Mouse (Mus musculus) G1E (cell line): ENCODE results near the gene BC029722. TPM values are rescaled to one million over a fixed set of nuclear protein-coding genes. Genes with fewer than 3 reads are reported as not detected.
"Not testable (repeated sequence)": the region's sequence is repeated elsewhere in the genome, so short reads cannot be mapped to it uniquely, and the experiment has no call there.

Experiments
- ATAC-seq: 2 replicates; pipeline ENCODE4 v1.8.0; 2016; ENCODE audit warnings: mild to moderate bottlenecking; ENCODE audit not compliant: insufficient number of reproducible peaks, poor library complexity, low FRiP score, severe bottlenecking; ENCODE audit errors: extremely low read depth
- DNase-seq: peaks from one replicate; pipeline ENCODE4 v3.0.0; 2012; ENCODE audit warnings: low spot score
- H3K27me3 ChIP-seq: 2 replicates; pipeline ENCODE4 v1.6.1; 2012; ENCODE audit warnings: mild to moderate bottlenecking, low read length, inconsistent platforms; ENCODE audit not compliant: insufficient read depth
- H3K36me3 ChIP-seq: replicated peaks from 2 replicates; pipeline ENCODE3; 2012; ENCODE audit warnings: mild to moderate bottlenecking, inconsistent platforms
- H3K4me1 ChIP-seq: 2 replicates; pipeline ENCODE4 v1.6.1; 2012; ENCODE audit warnings: low read depth, low read length, inconsistent platforms, mixed read lengths; ENCODE audit not compliant: insufficient read depth
- H3K4me3 ChIP-seq: 2 replicates; pipeline ENCODE4 v1.5.1; 2012; ENCODE audit warnings: low read depth, mild to moderate bottlenecking, inconsistent platforms, low read length, moderate library complexity, mixed read lengths
- H3K9me3 ChIP-seq: replicated peaks from 2 replicates; pipeline ENCODE4 v1.6.1; 2012; ENCODE audit warnings: inconsistent platforms
- CTCF ChIP-seq: IDR thresholded peaks from 2 replicates; pipeline ENCODE4 v1.5.1; 2012; ENCODE audit warnings: low read depth, low read length, inconsistent platforms, mixed read lengths
- GATA1 ChIP-seq: IDR thresholded peaks from 2 replicates; pipeline ENCODE4 v1.6.1; 2012; ENCODE audit warnings: borderline replicate concordance, low read length, inconsistent platforms, mixed read lengths
- GATA2 ChIP-seq: IDR thresholded peaks from 2 replicates; pipeline ENCODE4 v1.6.1; 2012; ENCODE audit warnings: low read depth, low read length, inconsistent platforms, borderline replicate concordance
- POLR2AphosphoS5 ChIP-seq: IDR thresholded peaks from 2 replicates; pipeline ENCODE4 v1.6.1; 2012; ENCODE audit warnings: low read depth, low read length, inconsistent platforms; ENCODE audit not compliant: insufficient replicate concordance
- TAL1 ChIP-seq: conservative IDR thresholded peaks from 2 replicates; pipeline ENCODE4 v1.6.1; 2012; ENCODE audit warnings: low read depth, low read length, inconsistent platforms, mixed read lengths
- polyA plus RNA-seq: library from polyadenylated mRNA; stranded (reverse); fragments of >175 nt; gene quantifications from 2 replicates; pipeline ENCODE4 v1.2.3, GENCODE M21; 2012
- total RNA-seq, 2 experiments: library from RNA; stranded (forward) in 1 of 2; stranded (reverse) in 1 of 2; fragments of 200-1000 nt in 1 of 2; fragments of >200 nt in 1 of 2; fragmentation: Nextera tagmentation in 1 of 2; gene quantifications; 2 replicates each; pipeline ENCODE4 v1.2.3; 2014 to 2017

The BC029722 gene
- total and polyA plus RNA-seq, 3 experiments, result 9.2 to 36.3 (median 19.0) TPM

- ATAC-seq, result not testable (repeated sequence)
These were observed 12.9 kb upstream of the BC029722 start for GRCm38 (mm10) chr2:155832087-155832486.

DNA sequence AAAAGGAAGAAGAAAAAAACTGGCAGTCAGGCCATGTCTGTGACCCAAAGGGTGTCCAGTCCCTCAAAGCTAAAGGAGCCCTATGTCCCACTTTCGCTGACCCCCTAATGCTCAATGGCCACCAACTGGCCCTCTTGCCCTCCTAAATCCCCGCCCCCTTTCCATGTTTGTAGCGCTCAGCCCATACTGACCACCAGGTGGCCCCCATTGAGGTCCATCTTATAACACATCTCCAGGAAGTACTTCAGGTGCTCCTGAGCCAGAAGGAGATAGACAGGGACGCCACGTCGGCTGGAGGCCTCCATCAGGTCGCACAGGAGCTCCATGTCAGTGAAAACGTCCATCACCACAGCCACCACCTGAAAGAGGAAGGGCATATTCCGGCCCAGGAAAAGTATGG, 12.1 kb upstream of the BC029722 start:
- no peak overlapping the region for H3K4me3 ChIP-seq
- no peak for ATAC-seq
- peaks cover 60% of the 10 kb centered on the region for H3K27me3 ChIP-seq
- no peaks in the 10 kb centered on the region for H3K36me3 ChIP-seq
- H3K9me3 ChIP-seq, result no peaks in the 10 kb centered on the region
- DNase-seq, result no peak
- TF ChIP-seq GATA2, result no peak
- TF ChIP-seq POLR2AphosphoS5, result no peak
- TF ChIP-seq TAL1, result no peak
- TF ChIP-seq CTCF, result no peak
- TF ChIP-seq GATA1, result no peak
- peaks cover 24% of the 10 kb centered on the region for H3K4me1 ChIP-seq

More at GRCm38 (mm10) chr2:155832087-155832486, 12.9 kb upstream of the BC029722 start:
- peaks cover 20% of the 10 kb centered on the region for H3K4me1 ChIP-seq
- TF ChIP-seq CTCF, result 0 out of 2 replicates have a peak, but pooled peaks have one; percentile 16
- H3K4me3 ChIP-seq, DNase-seq, H3K9me3 ChIP-seq, H3K36me3 ChIP-seq: not testable (repeated sequence)
- H3K27me3 ChIP-seq, result peaks cover 64% of the 10 kb centered on the region

- H3K27me3 ChIP-seq, result peaks cover 55% of the 10 kb centered on the region
- no peaks in the 10 kb centered on the region for H3K36me3 ChIP-seq
- peaks cover 28% of the 10 kb centered on the region for H3K4me1 ChIP-seq
- ATAC-seq (no peak), DNase-seq (no peak)
- H3K9me3 ChIP-seq, result no peaks in the 10 kb centered on the region
- no peak overlapping the region for H3K4me3 ChIP-seq
- TF ChIP-seq GATA1 (no peak), CTCF (no peak), GATA2 (no peak), POLR2AphosphoS5 (no peak), TAL1 (no peak)
These were observed 11.6 kb upstream of the BC029722 start for GRCm38 (mm10) chr2:155830841-155831240.

GRCm38 (mm10) chr2:155826630-155827424, 7.6 kb upstream of the BC029722 start, which contains the start of gene Eif6:
TSS of gene Eif6 (minus strand) at chr2:155826925.
- Histone ChIP-seq H3K36me3 (peaks cover 28% of the 10 kb centered on the region), H3K27me3 (peaks cover 20% of the 10 kb centered on the region), H3K9me3 (no peaks in the 10 kb centered on the region), H3K4me3 (peak within 1 kb of the TSS; percentile 97), H3K4me1 (peaks cover 47% of the 10 kb centered on the region)
- DNase-seq, result peak; percentile 76
- no peak for TF ChIP-seq POLR2AphosphoS5
- TF ChIP-seq GATA2, result no peak
- TF ChIP-seq CTCF, result no peak
- TF ChIP-seq GATA1, result no peak
- TF ChIP-seq TAL1, result no peak
- ATAC-seq, result peak; percentile 77

DNA sequence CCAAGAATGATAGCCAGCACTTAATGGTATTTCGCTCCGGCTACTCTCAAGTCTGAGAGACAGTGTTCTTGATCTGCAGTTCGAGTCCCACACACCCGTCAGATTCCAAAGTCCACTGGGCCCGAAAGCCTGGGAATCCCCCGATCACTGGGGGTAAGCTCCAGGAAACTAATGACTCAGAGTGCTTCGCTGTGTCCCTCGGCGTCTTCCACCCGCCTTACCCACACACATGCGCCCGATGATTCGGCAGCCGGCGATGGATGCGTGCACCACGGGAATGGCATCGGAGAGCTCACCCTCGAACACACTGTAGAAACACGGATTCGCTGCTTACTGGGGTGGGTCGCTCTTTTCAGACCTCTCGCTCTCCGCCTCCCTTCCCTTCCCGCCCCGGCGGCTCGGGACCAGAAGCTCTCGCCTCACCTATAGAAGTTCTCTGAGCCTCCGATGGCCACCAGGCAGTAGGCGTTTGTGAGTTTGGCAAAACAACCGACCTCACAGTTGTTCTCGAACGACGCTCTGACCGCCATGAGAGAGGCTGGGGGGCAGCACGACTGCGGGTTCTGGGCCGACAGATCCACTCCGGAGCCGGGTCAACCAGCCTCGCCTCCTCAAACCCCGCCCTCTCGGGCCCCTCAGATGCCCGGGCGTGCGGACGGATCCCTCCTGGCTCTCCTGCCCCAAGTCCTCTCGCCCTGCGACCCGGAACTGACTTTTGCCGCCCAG, 6.8 kb upstream of the BC029722 start:
- Histone ChIP-seq H3K27me3 (peaks cover 20% of the 10 kb centered on the region), H3K9me3 (no peaks in the 10 kb centered on the region), H3K36me3 (peaks cover 35% of the 10 kb centered on the region), H3K4me1 (peaks cover 47% of the 10 kb centered on the region), H3K4me3 (peak overlapping the region; percentile 97)
- TF ChIP-seq TAL1 (no peak), CTCF (no peak), POLR2AphosphoS5 (no peak), GATA2 (no peak), GATA1 (no peak)
- DNase-seq (no peak), ATAC-seq (no peak)

DNA sequence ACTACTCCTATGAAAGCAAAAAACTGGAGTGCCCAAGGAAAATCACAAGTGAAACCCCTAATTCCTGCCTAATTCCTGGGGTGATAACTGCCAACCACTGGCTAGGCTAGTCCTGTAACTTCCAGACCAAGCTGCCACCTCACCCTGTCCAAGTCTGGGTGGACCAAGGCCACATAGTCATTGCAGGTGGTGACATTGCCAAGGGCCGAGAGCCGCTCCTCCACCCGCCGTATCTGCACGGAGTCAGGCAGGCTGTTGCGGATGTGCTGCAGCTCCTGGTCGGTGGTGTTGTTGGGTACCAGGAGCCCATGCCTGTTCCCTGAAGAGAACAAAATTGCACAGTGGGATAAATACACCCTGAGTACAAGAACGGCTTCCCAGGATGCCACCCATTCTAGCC, 4.5 kb upstream of the BC029722 start:
- Histone ChIP-seq H3K36me3 (peaks cover 55% of the 10 kb centered on the region), H3K4me1 (peaks cover 67% of the 10 kb centered on the region), H3K4me3 (no peak overlapping the region; the same call in 1 of the 2 replicates), H3K27me3 (no peaks in the 10 kb centered on the region), H3K9me3 (no peaks in the 10 kb centered on the region)
- TF ChIP-seq CTCF (no peak), GATA2 (no peak), GATA1 (no peak), POLR2AphosphoS5 (no peak), TAL1 (no peak)
- no peak for ATAC-seq
- no peak for DNase-seq
